Mouse (Mus musculus) hematopoietic multipotent progenitor cell, adult 10-12 weeks (in vitro differentiated cells): ENCODE measurements around the gene Cox7b2. TPM values are rescaled to one million over a fixed set of nuclear protein-coding genes. Genes with fewer than 3 reads are reported as not detected.

Experiments
- polyA plus RNA-seq: library from polyadenylated mRNA; stranded (reverse); fragments of >175 nt; gene quantifications from 2 replicates; pipeline ENCODE4 v1.2.3, GENCODE M21; 2012; ENCODE audit warnings: low replicate concordance

The Cox7b2 gene
- not detected in 2 replicates for polyA plus RNA-seq

DNA sequence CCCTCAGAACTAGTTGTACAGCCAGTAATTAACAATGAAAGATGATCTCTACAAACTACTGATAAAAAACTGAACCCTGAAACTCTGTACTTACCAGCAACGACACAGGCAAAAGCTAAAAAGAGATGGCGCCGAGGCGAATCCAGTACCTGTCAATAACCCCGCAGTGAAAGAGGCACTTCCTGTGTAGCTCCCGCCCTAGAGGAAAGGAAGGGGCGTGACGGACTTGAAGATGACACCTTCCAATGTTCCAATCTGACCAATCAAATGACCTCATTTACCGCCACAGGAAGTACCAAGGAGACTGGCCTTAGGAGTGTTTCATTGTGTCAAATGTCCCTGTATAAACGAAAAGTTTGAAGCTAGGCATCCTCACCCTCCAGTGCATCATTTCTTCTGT lies at the start of gene Cox7b2:
Cox7b2 (minus strand) TSS at position 127 of the 400 bp plus-strand sequence.

Other genes starting within 250 kb of the Cox7b2 start
- not detected in 2 replicates for gene Gabrb1, start 109.9 kb upstream of the Cox7b2 start, polyA plus RNA-seq
- not detected in 2 replicates for gene Gabra4, start 110.1 kb upstream of the Cox7b2 start, polyA plus RNA-seq